Mouse (Mus musculus) telencephalon, adult 2 months (tissue): ENCODE measurements around the gene Ror2.

Experiments
- DNase-seq: peaks from one replicate; pipeline ENCODE4 v3.0.0-alpha.2; 2011; ENCODE audit warnings: low read depth, low spot score

The Ror2 gene

DNA sequence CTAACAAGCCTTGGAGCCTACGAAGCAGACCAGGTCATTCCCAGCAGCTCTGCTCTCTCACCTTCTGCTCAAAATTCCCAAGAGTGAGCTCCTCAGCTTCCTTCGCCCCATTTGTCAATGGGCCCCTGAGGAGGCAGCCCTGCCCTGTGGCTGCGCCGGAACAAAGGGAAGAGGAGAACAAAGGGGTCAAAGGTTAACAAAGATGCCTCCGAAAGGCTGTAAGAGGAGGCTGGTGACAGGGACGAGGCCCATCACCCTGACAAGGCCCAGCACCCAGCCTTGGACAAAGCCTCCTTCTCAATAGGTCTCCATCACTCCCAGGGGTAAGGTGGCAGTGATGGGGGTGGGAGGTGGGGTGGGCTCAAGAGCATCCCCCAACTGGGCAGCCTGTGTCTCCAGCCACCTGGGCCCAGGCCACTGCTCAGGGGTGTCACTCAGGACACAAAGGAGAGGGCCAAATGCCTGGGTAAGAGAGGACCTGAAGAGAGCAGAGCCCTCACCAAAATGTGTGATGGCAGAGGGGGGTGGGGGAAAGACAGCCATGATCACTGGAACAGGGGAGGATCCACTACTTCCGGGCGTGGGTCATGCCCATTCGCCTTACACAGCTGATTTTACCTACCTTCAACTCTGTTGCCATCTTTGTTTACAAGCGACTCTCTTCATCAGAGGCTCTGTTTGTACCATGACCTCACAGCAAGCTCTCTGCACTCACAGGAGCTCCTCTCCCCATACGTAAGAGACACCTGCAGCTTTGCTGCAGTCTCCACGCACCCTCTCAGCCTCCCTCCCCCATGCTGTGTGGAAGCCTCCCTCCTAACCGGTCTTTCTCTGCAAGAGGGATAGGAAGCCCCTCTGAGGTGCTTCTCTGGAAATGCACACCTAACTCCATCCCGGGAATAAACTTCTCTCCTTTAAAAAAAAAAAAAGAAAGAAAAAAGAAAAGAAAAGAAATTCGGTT is 51.8 kb downstream of the Ror2 start:
- no peak for DNase-seq

DNA sequence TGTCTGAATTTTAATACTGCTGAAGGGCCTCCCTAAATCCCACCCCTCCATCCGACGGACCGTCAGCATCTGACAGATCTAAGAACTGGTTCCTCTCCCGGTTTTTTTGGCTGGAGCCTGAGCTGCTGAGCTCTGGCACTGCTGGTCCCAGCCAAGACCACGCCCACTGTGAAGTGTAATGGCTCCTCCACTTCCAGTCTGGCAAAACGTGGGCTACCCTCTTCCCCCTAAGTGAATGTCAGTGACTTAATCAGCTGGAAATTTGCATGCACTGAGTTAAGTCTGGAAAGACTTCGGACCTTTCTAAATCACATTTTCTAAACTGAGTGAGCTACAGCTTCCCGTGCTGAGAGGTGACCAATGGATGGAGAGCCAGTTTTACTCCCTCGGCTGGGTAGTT is 52.5 kb downstream of the Ror2 start:
- DNase-seq: no peak

DNA sequence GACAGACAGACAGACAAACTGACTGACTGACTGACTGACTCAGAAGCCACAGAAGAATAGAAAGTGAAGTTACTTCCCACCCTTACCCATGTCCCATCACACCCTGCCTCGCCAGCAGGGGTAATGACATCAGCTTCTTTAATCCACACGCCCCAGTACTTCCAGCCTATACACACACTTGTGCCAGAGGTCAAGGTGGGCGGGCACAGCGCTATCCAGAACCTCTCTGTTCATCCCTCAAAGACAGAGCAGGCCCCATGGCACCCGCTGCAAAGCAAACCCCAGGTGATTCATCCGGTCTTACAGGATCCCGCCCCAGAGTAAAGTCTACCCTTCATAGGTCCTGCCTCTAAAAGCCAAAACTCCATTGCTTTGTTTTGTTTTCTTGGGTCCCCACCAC is 53.5 kb downstream of the Ror2 start:
- no peak for DNase-seq

GRCm38 (mm10) chr13:53230446-53231161 is 55.3 kb downstream of the Ror2 start:
- DNase-seq: peak; percentile 16

DNA sequence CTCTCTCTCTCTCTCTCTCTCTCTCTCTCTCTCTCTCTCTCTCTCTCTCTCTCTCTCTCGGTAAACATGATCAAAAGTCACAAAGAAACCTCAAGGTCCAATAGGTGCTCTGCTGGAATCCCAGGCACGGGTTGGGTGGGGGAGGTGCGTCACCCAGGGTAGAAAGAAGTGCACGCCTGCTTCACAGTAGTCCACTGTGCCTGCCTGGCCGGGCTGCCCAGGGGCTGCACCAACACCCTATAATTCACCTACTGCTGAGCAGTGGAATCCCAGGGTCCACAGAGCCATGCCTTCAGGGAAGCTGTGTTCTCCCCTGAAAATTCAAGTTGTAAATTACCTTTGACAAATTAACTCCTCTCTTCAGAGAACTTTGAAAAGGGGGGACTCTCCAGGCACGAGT is 58.9 kb downstream of the Ror2 start:
- DNase-seq: no peak

- DNase-seq: no peak
Measured at GRCm38 (mm10) chr13:53226461-53226860, 59.5 kb downstream of the Ror2 start.

DNA sequence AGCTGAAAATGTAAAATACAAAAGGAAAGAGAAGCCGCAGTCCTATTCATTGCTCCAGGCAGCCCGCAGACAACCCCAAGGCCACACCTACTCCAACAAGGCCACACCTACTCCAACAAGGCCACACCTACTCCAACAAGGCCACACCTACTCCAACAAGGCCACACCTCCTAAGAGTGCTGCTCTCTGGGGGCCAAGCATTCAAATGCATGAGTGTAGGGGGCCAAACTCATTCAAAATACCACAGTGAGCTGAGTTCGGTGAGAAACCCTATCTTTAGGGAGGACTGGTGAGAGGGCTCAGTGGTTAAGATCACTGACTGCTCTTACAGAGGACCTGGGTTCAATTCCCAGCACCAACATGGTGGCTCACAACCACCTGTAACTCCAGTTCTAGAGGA is 60.0 kb downstream of the Ror2 start:
- no peak for DNase-seq

DNA sequence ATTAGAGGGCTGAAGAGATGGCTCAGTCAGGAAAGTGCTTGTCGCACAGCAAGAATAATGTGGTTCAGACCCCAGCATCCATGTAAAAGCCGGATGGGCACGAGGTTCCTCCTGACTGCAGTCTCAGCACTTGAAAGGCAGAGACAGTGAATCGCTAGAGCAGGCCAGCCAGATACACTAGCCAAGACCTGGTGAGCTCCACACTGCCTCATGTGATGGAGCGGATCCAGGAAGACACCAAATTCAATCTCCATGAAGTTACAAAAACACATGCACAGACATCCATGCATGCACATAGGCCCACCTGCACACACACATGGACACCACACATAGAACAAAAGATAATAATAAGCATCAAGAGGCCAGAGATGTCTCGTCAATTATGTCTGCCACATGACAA is 64.7 kb downstream of the Ror2 start:
- DNase-seq: no peak

DNA sequence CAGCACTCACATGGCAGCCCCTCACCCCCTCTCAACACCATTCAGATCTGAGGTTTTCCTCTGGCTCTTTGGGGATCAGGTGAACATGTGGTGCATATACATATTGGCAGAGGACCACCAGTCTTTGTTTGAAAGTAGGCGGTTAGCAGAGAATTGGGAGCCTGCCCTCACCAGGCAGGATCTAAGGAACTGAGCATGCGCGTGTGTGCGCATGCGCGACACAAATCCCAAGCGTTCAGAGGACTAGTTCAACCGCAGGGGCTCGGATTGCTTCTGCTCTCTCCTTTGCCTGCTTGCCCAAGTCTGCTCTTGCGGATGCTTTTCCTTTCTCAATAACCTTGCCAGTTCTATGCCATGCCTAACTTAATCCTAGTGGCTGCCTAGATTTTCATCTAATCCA is 66.0 kb downstream of the Ror2 start:
- no peak for DNase-seq

GRCm38 (mm10) chr13:53219391-53219790 is 66.5 kb downstream of the Ror2 start:
- DNase-seq: no peak

DNA sequence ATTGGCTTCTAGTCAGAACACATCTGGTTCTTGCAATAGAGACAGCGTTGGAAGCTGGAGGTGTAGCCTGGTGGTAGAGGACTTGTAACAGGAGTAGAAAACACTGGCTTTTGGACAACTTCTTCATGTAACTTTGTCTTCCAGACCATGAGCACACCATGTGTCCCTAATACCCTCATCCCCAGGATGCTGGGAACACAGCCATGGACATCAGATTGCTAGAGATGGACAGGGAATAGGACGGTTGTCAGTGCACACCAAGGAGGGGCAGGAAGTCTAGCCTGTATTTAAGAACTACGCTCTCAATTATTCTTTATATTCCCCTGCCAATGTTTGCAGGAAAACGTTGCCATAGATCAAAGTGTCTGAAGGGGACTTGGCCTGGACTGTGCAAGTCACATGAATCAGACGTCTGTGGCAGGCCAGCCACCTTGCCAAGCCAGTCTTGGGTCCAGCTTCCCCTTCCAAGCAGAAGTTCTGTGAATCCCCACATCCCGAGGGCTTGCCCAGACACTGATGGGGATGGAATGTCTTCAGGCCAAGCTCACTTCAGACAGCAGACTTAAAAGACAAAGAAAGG is 68.4 kb downstream of the Ror2 start:
- no peak for DNase-seq

DNA sequence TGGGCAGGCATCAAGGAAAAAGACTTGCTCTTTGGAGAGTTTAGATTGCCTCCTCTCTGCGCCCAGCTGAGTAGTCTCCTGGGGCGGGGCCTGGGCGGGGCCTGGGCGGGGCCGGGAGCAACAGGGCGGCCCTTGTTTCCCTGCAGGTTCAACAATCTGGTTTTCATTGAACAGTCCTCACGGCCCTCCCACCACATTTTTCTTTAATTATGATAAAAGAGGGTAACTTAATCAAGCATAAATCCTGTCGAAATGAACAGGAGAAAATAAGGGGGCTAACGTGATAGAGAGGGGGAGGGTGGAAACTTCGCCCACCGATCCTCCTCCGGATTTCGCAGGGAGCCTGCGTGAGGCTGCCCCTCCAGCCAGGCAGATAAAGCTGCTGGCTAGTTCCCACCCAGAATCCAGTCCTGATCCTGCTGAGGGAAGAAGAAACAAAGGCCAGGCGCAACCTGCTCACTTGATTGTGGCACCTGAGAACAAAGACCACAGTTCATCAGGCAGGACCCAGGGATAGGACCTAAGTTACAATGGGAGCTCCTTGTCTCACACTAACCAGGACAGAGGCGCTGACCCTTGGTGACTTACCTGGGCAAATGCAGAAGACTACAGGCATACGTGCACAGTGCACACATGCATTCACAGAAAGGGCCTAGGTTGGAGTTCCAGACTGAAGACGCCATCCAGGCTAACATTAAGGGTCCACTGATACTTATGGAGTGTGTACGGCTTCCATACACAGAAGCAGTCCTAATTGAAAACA is 73.8 kb downstream of the Ror2 start:
- no peak for DNase-seq

DNA sequence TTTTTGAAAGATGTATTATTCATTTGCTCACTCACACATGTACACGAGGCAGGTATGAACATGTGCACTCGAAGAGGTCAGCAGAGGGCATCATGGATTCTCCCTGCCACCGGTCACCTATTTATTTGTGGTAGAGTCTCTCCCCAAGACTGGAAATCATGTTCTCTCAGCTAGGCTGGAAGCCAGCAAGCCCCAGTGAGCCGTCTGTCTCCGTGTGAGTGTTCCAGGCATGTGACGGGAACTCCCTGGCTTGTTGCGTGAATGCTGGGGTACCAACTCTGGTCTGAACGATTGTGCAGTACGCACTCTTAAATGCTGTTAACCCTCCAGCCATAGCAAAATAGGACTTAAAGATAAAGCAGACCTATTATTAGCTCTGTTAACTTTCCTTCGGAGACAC is 77.4 kb downstream of the Ror2 start:
- no peak for DNase-seq

DNA sequence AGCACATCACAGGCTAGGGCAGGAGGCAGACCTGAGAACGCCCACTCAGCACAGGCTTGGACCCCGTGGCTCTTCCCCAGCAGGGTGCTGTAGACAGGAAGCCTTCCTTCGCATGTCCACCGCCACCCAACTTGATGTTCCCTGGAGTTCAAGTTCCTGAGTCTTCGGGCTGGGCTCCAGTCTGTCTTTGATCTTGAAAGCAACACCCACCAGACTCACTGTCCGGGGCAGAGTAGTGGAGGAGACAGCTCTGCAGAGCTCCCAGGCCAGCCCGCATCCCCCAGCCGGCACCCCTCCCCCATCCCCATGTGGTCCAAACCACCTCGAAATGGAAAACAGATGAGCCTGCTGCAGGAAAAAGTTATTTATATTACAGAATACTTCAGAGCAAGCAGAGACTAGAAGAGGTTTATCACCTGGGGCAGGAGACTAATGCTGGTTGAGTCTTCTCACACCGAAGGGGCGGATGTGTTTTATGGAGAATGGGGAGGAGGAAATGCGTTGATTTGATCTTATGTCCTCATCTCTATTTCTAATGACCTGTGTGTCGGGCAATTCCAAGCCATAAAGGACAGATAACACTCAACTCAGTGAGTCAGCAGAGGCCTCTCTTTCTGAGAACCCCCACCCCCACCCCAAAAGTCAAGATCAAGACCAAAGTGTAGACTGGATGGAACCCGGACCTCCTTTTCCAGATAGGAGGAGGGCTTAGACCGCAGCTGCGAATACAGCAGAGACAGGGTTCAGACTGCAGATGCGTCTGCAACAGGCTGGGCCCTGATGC is 80.6 kb downstream of the Ror2 start:
- DNase-seq: no peak

- peak; percentile 28 for DNase-seq
Measured at GRCm38 (mm10) chr13:53202439-53202830, 83.5 kb downstream of the Ror2 start.

GRCm38 (mm10) chr13:53201628-53202438 is 84.1 kb downstream of the Ror2 start:
- no peak for DNase-seq

- DNase-seq: peak; percentile 19
Measured at GRCm38 (mm10) chr13:53200121-53200520, 85.8 kb downstream of the Ror2 start.

GRCm38 (mm10) chr13:53199262-53199661 is 86.7 kb downstream of the Ror2 start:
- DNase-seq: no peak

DNA sequence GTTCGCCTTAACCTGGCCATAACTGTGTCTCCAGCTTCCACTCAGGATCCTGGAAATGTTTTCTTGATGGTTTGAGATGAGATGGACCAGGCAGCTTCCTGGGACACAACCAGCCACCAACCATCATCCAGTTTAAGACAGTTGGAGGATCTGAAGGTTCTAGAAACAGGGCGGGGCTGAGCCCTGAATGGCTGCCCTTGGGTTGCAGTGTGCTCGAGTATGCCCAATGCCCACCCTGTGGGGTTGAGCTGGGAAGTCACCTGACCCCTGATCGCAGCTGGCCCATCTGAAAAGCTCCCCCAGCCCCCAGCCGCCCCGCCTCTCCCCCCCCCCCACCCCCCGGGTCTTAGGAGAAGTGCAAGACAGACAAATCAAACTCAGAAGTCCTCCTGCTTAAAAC is 89.2 kb downstream of the Ror2 start:
- DNase-seq: no peak
